Mouse (Mus musculus) heart, adult 11 months (tissue): ENCODE results near the gene Snx7.
A peak's percentile ranks its signal among the peaks of the same experiment; 100 is the strongest.

ENCODE experiments used
- DNase-seq: peaks from one replicate; pipeline ENCODE4 v3.0.0; 2022

Gene Snx7

DNA sequence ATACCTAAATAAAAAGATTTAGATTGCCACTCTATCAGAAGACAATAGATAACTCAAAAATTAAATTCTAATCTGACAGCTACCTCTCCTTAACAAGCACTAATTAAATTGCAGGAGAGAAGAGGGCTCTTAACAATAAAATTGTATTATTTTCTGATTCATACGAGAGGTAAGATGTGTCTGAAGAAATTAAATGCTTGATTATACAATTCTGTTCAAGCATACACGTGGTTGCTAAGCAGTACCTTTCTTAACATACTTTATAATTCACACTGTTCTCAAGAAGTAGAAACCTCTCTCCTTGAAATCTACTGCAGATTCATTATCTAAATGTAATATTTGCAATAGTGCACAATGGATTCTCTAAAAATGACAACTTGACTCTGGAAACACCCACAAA is 54.5 kb downstream of the Snx7 start:
- DNase-seq, result no peak

DNA sequence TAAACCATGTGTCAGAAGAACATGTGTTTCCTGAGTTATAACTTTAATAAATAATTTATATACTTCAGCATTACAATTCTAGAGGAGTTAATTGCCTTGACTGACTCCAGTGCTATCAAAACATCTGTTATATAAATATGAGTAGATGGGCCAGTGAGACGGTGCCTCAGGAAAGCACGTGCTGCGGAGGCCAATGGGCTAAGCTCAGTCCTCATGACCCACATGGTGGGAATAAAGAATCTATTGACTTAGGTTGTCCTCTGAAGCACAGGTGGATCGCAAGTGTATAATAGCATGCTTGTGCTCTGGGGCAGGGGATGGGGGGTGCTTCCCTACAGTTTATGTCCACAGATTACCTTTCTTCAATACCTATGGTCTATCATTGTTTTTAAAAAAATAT is 56.6 kb downstream of the Snx7 start:
- peak; percentile 37 for DNase-seq

DNA sequence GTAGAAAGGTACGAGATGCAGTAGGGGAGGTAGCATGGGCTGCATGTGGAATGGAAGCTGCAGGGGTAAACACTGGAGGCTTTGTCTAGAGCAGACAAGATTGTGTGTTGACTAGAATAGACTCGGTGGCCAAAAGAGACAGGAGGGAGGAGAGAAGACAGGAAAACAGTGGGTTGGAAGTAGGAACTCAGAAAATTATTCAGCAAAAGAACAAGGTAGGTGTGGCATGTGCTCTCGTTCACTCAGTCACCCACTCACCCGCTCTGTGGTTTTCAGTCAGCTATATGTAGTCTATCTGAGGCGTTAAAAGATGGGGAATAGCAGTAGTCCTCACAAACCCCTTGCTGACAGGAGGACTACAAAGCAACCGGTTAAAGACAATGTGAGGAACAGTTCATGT is 63.0 kb downstream of the Snx7 start:
- peak; percentile 30 for DNase-seq

DNA sequence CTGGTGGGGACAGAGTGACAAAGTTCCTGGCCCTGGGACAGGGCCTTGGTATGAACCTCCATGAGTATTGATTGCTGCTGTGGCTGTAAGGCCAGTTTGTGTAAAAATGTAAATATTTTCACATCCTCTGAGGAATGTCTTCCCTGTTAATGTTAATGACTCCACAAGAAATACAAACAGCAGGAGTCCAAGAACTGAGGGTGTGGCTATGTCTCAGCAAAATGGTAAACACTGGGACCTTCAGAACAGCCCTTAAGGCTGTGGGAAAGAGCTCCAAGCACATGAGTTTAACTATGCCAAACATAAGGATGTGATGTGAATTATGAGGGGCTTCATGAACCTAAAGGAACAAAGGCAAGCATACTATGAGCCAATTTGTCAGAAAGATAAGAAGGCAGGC is 74.2 kb downstream of the Snx7 start:
- DNase-seq, result no peak

DNA sequence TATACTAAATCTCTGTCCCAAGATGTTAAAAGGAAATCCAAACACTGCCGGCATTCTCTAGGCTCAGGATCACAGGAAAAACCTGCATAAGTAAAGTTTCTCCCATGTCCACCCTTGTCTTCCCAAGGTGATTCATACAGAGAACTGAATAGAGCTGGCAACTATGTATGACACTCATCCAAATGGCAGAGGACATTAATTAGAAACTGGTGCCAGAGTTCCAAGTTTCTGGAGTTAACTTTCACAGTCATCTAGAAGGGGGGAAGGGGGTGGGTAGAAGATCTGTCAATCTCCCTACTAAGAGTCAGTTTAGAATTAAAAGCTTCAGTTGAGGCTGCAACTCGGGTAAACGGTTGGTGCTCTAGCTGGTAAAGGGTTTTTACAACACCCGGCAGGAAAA is 76.8 kb downstream of the Snx7 start:
- DNase-seq, result no peak

DNA sequence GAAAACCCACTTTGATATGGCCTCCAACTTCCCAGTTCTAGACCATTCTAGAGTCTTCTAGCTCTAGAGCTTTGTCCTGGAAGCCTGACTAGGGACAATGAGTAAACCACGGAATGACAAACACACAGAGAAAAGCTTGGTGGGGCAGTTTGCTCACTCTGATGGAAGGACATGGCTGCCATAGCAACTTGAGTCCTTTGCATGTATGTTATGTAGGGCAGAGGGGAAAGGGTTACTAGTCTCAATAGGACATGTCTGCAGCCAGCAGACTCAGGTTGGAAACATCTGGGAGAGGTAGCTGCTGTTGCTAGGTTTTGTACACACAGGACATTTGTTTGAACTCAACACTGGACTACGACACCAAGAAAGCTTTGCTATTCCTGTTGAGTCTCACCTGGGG is 77.5 kb downstream of the Snx7 start:
- DNase-seq, result peak; percentile 52

DNA sequence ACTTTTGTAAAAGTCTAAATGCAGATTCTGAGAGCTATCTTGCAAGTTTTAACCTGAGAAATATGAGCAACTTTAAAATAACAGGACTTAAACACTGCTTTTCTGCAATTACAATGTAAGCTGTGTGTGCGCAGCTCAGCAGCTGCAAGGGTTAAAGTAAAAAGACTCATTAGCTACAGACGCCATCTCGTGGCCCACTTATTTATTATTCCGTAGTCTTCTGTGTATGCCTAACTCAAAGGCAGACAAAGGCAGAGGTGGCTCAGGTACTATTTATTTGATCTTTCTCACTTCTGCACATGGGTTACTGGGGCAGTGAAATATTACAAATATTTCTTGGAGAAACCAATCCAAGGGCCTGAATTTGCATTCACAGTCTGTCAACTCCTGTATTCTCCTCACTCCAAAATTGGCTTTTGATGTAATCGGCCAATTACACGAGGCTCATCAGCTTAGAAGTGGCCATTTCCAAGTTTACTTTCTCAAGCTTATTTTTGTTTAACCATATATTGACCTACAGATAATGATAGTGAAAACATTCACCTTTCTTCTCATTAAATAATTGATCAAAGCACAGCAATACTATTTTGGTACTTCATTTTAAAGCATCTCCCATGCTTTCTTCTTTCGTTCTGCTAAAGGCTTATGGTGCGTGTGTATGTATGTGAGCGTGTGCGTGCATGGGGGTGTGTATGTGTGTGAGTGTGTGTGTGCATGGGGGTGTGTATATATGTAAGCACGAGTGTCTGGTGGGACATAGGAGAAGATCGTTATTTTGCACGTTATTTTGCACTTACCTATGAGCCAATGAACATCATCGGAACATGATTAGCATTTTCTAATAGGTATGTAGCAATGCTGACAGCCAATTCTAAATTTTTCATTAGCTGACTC is 79.7 kb downstream of the Snx7 start:
- DNase-seq, result no peak

DNA sequence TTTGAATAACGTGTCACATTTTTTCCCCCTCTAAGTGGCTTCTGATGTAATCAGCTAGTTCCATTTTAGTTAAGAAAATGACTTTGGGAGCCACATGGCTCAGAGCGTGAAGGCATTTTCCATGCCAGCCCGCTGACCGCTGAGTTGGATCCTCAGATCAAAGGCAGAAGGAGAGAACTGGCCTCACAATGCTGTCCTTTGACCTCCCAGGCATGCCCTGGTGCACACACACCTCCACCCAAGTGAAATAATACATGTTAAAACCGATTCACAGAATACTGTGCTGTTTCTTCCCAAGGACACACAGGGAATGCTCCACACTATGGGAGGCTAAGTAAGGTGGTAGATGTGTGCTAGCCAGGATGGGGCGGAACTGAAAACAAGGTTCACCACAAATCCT is 81.5 kb downstream of the Snx7 start:
- DNase-seq, result peak; percentile 63

DNA sequence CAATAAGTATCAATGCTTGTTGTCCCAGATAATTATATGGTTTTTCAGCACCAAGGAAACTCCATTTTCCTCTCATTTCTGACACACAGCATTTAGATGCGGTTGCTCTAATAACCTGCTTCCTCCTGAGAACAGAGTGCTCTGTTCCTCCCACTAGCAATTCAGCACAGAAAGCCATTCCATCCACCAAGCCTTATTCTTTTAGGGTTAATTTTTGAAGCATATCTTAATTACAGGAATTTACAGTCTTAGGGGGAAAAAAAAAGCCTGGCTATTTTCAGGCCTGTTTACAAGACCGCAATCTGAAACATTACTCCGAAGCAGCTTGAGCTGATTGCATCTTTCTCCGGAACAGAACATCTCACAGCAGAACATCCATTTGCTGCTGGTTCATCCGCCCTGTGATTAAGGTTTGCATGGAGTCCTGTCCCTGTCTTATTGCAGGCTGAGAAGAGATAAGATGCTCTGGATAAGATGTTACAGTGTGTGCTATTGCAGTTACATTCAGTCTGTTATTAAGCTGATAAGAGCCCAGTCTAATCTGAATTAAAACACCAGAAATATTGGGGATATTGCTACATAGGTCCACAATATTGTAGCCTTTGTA is 116.5 kb downstream of the Snx7 start:
- DNase-seq, result no peak

DNA sequence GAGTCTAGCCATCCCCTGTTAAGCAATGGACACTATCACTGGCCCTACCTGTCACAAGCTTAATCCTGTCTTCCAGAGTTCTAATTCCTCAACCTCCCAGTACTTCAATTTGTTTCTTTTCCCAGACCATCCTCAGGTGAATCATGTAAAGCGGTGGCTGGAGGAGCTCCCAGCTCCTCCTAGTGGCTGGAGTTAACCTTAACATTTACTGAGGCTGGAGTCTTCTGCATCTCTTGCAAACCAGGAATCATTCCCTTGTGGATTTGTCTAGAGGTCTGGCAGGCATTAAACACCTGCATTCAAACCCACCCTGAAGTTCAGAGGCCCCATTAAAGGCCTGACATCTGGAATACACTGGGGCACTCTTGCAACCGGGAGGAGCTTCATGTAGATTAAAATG is 117.1 kb downstream of the Snx7 start:
- DNase-seq, result no peak

DNA sequence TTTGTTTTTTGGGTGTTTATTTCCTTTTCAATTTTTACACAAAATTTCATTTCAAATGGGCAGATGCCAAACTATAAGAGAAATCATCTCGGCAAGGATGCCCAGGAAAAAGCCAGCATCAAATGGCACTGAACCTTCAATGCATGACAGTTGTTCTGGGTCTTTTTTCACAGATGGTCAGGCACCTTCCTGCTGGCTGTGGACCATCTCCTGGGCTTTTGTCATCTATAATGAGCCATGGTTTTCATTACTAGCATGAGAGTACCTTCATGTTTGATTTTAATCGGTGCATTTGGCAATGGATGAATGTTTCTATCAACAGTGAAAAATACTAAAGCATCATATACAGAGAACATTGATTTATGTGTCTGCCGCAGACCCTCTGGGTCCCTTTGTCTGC is 119.5 kb downstream of the Snx7 start:
- DNase-seq, result no peak

DNA sequence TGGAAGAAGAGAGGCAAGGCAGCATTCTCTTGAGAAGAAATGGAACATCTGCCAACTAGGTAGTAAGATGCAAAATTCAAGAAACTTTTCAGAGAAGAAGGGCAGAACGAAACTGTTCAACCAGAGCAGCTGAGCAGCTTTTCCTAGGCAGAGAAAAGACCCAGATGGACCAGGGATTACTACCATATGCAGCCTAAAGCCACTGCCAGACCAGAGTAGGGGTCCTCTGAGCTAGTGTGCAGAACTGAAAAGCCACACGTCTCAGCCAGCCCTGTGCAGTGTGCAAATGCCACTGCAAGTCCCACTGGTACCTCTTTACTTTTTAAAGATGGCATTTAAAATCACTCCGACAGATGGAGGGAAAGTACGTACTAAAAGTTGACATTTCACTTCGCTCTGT is 129.0 kb downstream of the Snx7 start:
- DNase-seq, result no peak

DNA sequence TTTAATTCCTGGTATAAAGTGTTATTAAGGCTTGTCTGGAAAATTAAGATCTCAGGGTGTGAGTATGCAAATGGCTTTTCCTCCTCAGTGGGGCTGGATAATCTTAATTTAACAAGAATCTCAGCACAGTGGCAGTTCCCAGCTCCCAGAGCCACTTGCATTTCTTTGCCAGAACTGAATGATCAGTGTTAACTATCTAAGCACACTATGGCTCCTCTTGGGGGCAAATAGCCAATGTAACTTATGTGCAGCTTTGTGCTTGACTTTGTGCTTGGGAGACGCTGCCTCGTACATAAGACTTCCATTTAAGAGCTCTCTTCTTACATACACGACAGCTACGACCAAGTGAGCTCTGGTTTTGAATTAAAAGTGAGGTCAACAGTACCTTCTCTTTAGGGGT is 136.1 kb downstream of the Snx7 start:
- no peak for DNase-seq
